Mouse (Mus musculus): Measurements from ENCODE around the gene Arid4a.
A peak's percentile ranks its signal among the peaks of the same experiment; 100 is the strongest.
"Not testable (repeated sequence)": the region's sequence is repeated elsewhere in the genome, so short reads cannot be mapped to it uniquely, and the experiment has no call there.

Gene Arid4a

GRCm38 (mm10) chr12:71014845-71015362 lies 886 bp upstream of the Arid4a start:
- DNase-seq (ENCODE audit: extremely low spot score, low spot score): no peak

GRCm38 (mm10) chr12:71016211-71016502 lies 367 bp downstream of the Arid4a start:
- no peak for DNase-seq (ENCODE audit: extremely low spot score, low spot score)

- DNase-seq (ENCODE audit: extremely low spot score, low spot score): peak; percentile 65
These were observed 882 bp downstream of the Arid4a start for GRCm38 (mm10) chr12:71016503-71017241.

GRCm38 (mm10) chr12:71017242-71017571 lies 1.4 kb downstream of the Arid4a start:
- DNase-seq (ENCODE audit: extremely low spot score, low spot score): no peak

- DNase-seq (ENCODE audit: extremely low spot score, low spot score): no peak
These were observed 2.0 kb downstream of the Arid4a start for GRCm38 (mm10) chr12:71017827-71018226.

GRCm38 (mm10) chr12:71019211-71019610 lies 3.4 kb downstream of the Arid4a start:
- DNase-seq (ENCODE audit: extremely low spot score, low spot score): no peak

- no peak for DNase-seq (ENCODE audit: extremely low spot score, low spot score)
These were observed 8.6 kb downstream of the Arid4a start for GRCm38 (mm10) chr12:71024411-71024810.

- DNase-seq (ENCODE audit: extremely low spot score, low spot score): not testable (repeated sequence)
These were observed 12.5 kb downstream of the Arid4a start for GRCm38 (mm10) chr12:71028265-71028664.

- no peak for DNase-seq (ENCODE audit: extremely low spot score, low spot score)
These were observed 14.5 kb downstream of the Arid4a start for GRCm38 (mm10) chr12:71030260-71030659.

- no peak for DNase-seq (ENCODE audit: extremely low spot score, low spot score)
These were observed 14.9 kb downstream of the Arid4a start for GRCm38 (mm10) chr12:71030722-71031121.

GRCm38 (mm10) chr12:71035826-71036225 lies 20.0 kb downstream of the Arid4a start:
- DNase-seq (ENCODE audit: extremely low spot score, low spot score): no peak

- no peak for DNase-seq (ENCODE audit: extremely low spot score, low spot score)
These were observed 21.1 kb downstream of the Arid4a start for GRCm38 (mm10) chr12:71036729-71037404.

GRCm38 (mm10) chr12:71040462-71040861 lies 24.7 kb downstream of the Arid4a start:
- no peak for DNase-seq (ENCODE audit: extremely low spot score, low spot score)

GRCm38 (mm10) chr12:71042451-71042850 lies 26.7 kb downstream of the Arid4a start:
- DNase-seq (ENCODE audit: extremely low spot score, low spot score): no peak

GRCm38 (mm10) chr12:71043571-71043970 lies 27.8 kb downstream of the Arid4a start:
- no peak for DNase-seq (ENCODE audit: extremely low spot score, low spot score)

GRCm38 (mm10) chr12:71044488-71044887 lies 28.7 kb downstream of the Arid4a start:
- DNase-seq (ENCODE audit: extremely low spot score, low spot score): no peak

GRCm38 (mm10) chr12:71046501-71046900 lies 30.7 kb downstream of the Arid4a start:
- no peak for DNase-seq (ENCODE audit: extremely low spot score, low spot score)

- DNase-seq (ENCODE audit: extremely low spot score, low spot score): no peak
These were observed 31.8 kb downstream of the Arid4a start for GRCm38 (mm10) chr12:71047473-71048078.

GRCm38 (mm10) chr12:71048117-71048516 lies 32.3 kb downstream of the Arid4a start:
- peak; percentile 53 for DNase-seq (ENCODE audit: extremely low spot score, low spot score)

GRCm38 (mm10) chr12:71048561-71048960 lies 32.8 kb downstream of the Arid4a start:
- no peak for DNase-seq (ENCODE audit: extremely low spot score, low spot score)

- no peak for DNase-seq (ENCODE audit: extremely low spot score, low spot score)
These were observed 33.9 kb downstream of the Arid4a start for GRCm38 (mm10) chr12:71049596-71050265.

GRCm38 (mm10) chr12:71051079-71051478 lies 35.3 kb downstream of the Arid4a start:
- DNase-seq (ENCODE audit: extremely low spot score, low spot score): no peak
